Mouse (Mus musculus): ENCODE measurements around the gene Pdlim1. TPM values are rescaled to one million over a fixed set of nuclear protein-coding genes. Genes with fewer than 3 reads are reported as not detected.

The Pdlim1 gene
- polyA plus RNA-seq, 1 experiment from 2014 or later: 179 TPM

DNA sequence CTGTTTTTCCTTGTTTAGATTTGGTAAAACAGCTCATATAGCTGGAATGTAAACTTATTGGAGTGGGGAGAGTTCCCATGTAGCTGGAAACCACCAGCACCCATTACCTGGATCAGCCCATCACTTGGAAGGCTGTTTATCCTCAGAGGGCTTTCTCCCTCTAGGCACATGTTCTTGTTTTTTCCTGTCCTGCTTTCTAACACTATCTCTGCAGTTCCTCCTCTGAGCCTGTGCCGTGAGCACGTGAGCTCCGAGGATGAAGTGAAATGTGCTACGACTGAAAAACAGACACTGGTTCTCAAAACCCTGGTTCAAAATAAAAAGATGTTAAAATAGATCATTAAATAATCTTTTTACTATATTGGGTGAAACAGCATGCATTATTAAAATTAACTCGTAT lies 30.8 kb upstream of the Pdlim1 start:
- Histone ChIP-seq H3K27ac (no peak overlapping the region), H3K9ac (no peak overlapping the region), H3K4me3 (no peak overlapping the region), H3K27me3 (no peaks in the 10 kb centered on the region), H3K4me2 (no peak overlapping the region), H3K36me3 (no peaks in the 10 kb centered on the region; the same call in 1 of the 2 replicates), H3K9me3 (no peaks in the 10 kb centered on the region), H3K4me1 (peaks cover 6% of the 10 kb centered on the region; the same call in 1 of the 2 replicates)
- WGBS: 72% methylated on average over 5 of the region's 5 CpGs
- no peak for ATAC-seq (ENCODE audit: insufficient number of reproducible peaks, low FRiP score, low TSS enrichment, low read depth)

DNA sequence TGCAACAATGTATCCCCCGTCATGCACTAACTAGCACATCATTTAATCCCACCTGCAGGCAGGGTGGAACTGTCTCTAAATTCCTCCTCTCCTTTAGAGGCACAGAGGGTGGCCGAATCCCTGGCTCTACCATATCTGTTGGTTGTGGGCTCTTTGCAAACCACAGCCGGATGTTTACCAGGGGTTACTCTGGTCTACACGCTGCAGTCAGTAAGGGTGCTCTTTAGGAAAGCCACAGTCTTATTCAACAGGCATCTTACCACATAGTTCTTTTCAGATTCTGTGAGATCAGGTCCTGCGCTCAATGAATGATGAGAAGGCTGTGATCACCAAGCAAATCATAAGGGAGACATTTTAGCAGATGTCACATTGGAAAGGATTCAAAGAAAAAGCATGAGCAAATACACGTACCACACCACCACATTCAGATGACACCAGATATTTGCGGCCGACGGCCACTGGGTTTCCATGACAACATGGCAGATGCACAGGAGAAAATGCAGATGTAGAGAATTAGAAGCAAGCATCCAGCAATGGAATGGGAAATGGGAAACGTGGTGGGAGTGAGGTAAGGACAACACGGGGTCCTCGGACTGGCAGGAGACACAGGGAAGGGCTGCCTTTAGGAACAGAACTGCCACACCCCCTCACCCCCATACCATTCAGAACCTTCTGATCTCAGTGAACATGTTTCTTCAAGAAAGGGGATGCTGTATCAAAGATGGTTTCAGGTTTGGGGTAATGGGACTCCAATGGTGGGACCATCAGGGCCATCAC lies 28.5 kb upstream of the Pdlim1 start:
- Histone ChIP-seq H3K4me2 (no peak overlapping the region), H3K4me3 (no peak overlapping the region), H3K9ac (no peak overlapping the region), H3K27me3 (no peaks in the 10 kb centered on the region), H3K27ac (no peak overlapping the region), H3K36me3 (no peaks in the 10 kb centered on the region), H3K9me3 (no peaks in the 10 kb centered on the region), H3K4me1 (peaks cover 6% of the 10 kb centered on the region; the same call in 1 of the 2 replicates)
- 67% methylated on average over 12 of the region's 12 CpGs for WGBS
- ATAC-seq (ENCODE audit: insufficient number of reproducible peaks, low FRiP score, low TSS enrichment, low read depth): no peak

DNA sequence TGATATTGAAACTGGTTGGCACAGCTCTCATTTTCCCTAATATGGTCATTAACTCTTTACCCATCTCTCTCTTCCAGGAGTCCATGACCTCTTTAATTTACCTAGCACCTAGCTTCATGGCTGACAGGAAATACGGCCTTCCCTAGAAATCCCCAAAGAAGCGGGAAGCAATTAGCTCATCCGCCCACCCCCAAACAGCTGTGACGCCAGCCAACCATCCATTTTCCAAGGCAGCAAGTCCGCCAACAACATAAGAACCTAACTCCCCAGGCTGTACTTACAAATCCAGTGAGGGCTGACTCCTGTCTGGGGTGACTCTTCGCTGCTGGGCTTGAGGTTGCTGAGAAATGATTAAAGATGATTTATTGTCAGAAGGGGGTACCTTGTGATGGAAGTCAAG lies 27.5 kb upstream of the Pdlim1 start:
- WGBS: 45% methylated on average over 6 of the region's 6 CpGs

GRCm38 (mm10) chr19:40298574-40298973 lies 26.9 kb upstream of the Pdlim1 start:
- no peak overlapping the region for H3K4me2 ChIP-seq
- ATAC-seq (ENCODE audit: insufficient number of reproducible peaks, low FRiP score, low TSS enrichment, low read depth): no peak
- no peaks in the 10 kb centered on the region for H3K36me3 ChIP-seq
- no peak overlapping the region for H3K27ac ChIP-seq
- H3K4me3 ChIP-seq: no peak overlapping the region
- H3K9ac ChIP-seq: no peak overlapping the region
- H3K27me3 ChIP-seq: no peaks in the 10 kb centered on the region
- 86% methylated on average over 2 of the region's 2 CpGs for WGBS
- H3K4me1 ChIP-seq: peaks cover 6% of the 10 kb centered on the region; the same call in 1 of the 2 replicates
- H3K9me3 ChIP-seq: no peaks in the 10 kb centered on the region

More for the DNA sequence above, 27.5 kb upstream of the Pdlim1 start:
- peaks cover 6% of the 10 kb centered on the region; the same call in 1 of the 2 replicates for H3K4me1 ChIP-seq
- H3K27ac ChIP-seq: no peak overlapping the region
- H3K9ac ChIP-seq: no peak overlapping the region
- H3K9me3 ChIP-seq: no peaks in the 10 kb centered on the region
- H3K27me3 ChIP-seq: no peaks in the 10 kb centered on the region
- no peaks in the 10 kb centered on the region for H3K36me3 ChIP-seq
- no peak overlapping the region for H3K4me3 ChIP-seq
- no peak for ATAC-seq (ENCODE audit: insufficient number of reproducible peaks, low FRiP score, low TSS enrichment, low read depth)
- no peak overlapping the region for H3K4me2 ChIP-seq

DNA sequence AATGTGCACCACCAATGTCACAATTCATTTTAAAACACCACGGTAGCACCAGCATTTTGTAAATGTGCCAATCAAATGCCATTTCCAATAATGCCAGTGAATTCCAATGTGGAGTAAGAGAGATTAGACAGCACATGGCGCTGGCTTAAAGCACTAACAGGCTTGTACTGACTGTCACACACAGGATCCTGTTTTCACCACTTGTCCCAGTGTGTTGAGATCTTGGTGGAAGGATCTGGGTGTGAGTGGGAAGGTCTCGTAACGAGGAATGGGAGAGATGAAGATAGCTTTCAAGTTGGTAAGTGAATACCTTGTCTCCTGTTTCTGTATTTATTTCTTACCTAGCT lies 26.1 kb upstream of the Pdlim1 start:
- Histone ChIP-seq H3K9me3 (no peaks in the 10 kb centered on the region), H3K27me3 (no peaks in the 10 kb centered on the region), H3K27ac (no peak overlapping the region), H3K4me2 (no peak overlapping the region), H3K9ac (no peak overlapping the region), H3K4me3 (no peak overlapping the region), H3K36me3 (no peaks in the 10 kb centered on the region), H3K4me1 (no peaks in the 10 kb centered on the region)
- 88% methylated on average over 4 of the region's 4 CpGs for WGBS
- no peak for ATAC-seq (ENCODE audit: insufficient number of reproducible peaks, low FRiP score, low TSS enrichment, low read depth)

DNA sequence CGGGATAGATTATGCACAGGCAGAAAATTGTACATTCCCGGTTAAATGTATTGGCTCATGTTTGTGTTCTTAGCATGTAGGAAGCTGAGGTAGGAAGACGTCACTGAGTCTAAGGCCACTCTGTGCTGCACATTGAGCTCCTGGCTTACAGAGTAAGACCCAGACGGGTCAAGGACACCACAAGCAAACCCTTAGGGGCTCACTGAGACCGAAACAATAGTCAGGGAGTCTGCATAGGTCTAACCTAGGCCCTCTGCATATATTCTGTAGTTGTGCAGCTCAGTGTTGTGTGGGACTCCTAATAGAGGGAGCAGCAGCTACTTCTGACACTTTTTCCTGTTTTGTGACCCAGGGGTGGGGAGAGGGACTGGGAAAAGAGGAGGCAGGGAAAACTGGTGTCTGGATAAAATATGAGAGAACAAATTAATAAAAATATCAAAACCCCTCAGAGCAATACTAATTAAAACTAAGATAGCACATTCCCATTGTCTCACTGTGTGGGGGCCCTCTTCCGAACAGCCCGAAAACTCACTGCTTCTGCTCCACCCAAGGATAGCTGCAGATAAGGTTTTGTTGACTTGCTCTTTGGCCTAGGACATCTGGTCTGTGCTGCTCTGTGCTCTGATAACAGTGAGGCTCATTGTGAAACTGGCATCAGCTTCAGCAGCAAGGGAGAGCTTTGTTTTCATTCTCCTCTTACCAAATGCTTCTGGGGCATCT lies 25.6 kb upstream of the Pdlim1 start:
- H3K27me3 ChIP-seq: no peaks in the 10 kb centered on the region
- H3K9me3 ChIP-seq: no peaks in the 10 kb centered on the region
- H3K27ac ChIP-seq: no peak overlapping the region
- H3K4me2 ChIP-seq: no peak overlapping the region
- H3K4me1 ChIP-seq: no peaks in the 10 kb centered on the region
- H3K36me3 ChIP-seq: no peaks in the 10 kb centered on the region
- no peak for ATAC-seq (ENCODE audit: insufficient number of reproducible peaks, low FRiP score, low TSS enrichment, low read depth)
- H3K4me3 ChIP-seq: no peak overlapping the region
- 81% methylated on average over 7 of the region's 7 CpGs for WGBS
- no peak overlapping the region for H3K9ac ChIP-seq

DNA sequence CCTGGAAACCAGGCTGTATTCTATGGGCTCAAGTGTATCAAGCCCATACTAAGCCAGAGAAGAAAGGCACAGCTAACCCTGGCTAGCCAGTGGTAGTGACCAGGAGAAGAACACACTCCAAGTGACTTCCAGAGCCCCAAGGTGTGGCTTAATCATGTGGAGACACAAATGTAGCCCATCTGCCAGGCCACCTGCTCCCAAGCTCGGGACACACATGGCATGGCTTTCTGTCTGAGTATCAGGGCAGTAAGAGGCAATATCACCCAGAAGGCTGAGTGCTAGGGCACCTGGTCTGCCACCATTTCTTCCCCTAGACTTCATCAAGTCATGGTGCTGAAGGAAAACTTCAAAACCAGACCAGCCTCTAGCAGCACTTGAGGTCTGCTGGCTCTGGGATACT lies 22.6 kb upstream of the Pdlim1 start:
- ATAC-seq (ENCODE audit: insufficient number of reproducible peaks, low FRiP score, low TSS enrichment, low read depth): no peak
- Histone ChIP-seq H3K4me3 (no peak overlapping the region), H3K4me2 (no peak overlapping the region), H3K9me3 (no peaks in the 10 kb centered on the region), H3K27me3 (no peaks in the 10 kb centered on the region), H3K4me1 (no peaks in the 10 kb centered on the region), H3K27ac (no peak overlapping the region), H3K9ac (no peak overlapping the region), H3K36me3 (no peaks in the 10 kb centered on the region)
- 62% methylated on average over 1 of the region's 1 CpGs for WGBS

DNA sequence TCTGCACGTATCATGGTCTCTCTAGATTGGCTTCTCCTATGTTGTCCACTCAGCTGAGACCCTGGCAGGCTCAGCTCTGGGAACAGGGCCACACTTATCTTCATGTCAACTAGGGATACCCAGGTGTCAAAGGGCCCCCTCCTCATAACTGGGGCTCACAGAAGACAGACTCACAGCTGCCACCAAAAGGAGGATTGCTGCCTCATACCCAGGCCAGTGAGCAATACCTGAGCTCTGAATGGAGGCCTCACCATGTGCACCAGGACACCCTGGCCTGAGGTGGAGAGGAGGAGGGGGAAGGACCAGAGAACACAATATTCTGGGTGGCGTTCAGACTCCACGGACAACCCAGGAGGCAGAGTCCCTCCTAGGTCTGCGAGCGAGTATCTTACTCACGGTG lies 22.1 kb upstream of the Pdlim1 start:
- H3K27me3 ChIP-seq: no peaks in the 10 kb centered on the region
- WGBS: 95% methylated on average over 6 of the region's 6 CpGs
- no peak overlapping the region for H3K27ac ChIP-seq
- H3K36me3 ChIP-seq: no peaks in the 10 kb centered on the region
- H3K4me3 ChIP-seq: no peak overlapping the region
- no peak for ATAC-seq (ENCODE audit: insufficient number of reproducible peaks, low FRiP score, low TSS enrichment, low read depth)
- H3K4me1 ChIP-seq: no peaks in the 10 kb centered on the region
- H3K9me3 ChIP-seq: no peaks in the 10 kb centered on the region
- H3K9ac ChIP-seq: no peak overlapping the region
- no peak overlapping the region for H3K4me2 ChIP-seq

GRCm38 (mm10) chr19:40290099-40290724 lies 18.6 kb upstream of the Pdlim1 start:
- Histone ChIP-seq H3K27me3 (no peaks in the 10 kb centered on the region), H3K9me3 (no peaks in the 10 kb centered on the region), H3K4me2 (no peak overlapping the region), H3K36me3 (no peaks in the 10 kb centered on the region), H3K9ac (no peak overlapping the region), H3K4me1 (no peaks in the 10 kb centered on the region), H3K4me3 (no peak overlapping the region), H3K27ac (no peak overlapping the region; the same call in 1 of the 2 replicates)
- ATAC-seq (ENCODE audit: insufficient number of reproducible peaks, low FRiP score, low TSS enrichment, low read depth): no peak
- WGBS: 55% methylated on average over 6 of the region's 6 CpGs

DNA sequence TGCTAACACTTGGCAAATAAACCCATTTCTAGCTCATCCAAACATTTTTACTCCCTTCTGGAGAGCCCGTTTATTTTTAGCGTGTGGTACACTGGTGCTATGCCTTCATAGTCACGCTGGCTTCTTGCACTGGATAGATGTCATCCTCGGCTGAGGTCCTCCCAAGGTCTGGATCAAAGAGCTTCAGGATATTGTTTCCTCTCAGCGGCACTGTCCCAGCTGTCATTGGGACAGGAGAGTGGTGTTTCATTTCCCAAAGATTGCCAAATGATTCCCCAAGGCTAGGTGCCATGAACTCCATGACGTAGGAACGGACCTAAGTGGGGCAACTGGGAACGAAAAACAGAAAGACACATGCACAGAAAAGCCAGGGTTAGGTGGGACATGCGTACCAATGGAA lies 16.8 kb upstream of the Pdlim1 start:
- WGBS: 89% methylated on average over 9 of the region's 9 CpGs

DNA sequence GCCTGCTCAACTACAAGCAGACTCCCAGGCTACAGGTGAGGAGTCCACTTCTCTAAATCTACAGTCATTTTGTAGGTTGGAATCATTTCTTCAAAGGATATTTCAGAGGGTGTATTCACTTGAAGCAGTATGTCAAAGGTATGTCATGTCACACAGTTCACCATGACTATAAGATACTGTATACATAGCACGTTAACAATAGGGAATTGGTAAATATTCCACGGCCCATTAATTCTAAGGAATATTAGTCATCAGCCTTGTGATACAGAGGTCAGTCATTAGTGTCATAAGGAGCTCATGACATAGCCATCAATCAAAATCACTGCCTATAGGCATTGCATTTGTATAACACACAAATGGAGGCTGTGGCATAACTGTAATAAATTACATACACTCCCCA lies 13.1 kb upstream of the Pdlim1 start:
- Histone ChIP-seq H3K9me3 (no peaks in the 10 kb centered on the region), H3K4me3 (no peak overlapping the region), H3K36me3 (no peaks in the 10 kb centered on the region), H3K27me3 (no peaks in the 10 kb centered on the region), H3K4me2 (no peak overlapping the region), H3K4me1 (no peaks in the 10 kb centered on the region), H3K9ac (no peak overlapping the region), H3K27ac (no peak overlapping the region)
- WGBS: 89% methylated on average over 2 of the region's 2 CpGs
- ATAC-seq (ENCODE audit: insufficient number of reproducible peaks, low FRiP score, low TSS enrichment, low read depth): no peak

More for the DNA sequence above, 16.8 kb upstream of the Pdlim1 start:
- Histone ChIP-seq H3K27ac (no peak overlapping the region), H3K4me3 (no peak overlapping the region), H3K36me3 (no peaks in the 10 kb centered on the region), H3K4me2 (no peak overlapping the region), H3K9me3 (no peaks in the 10 kb centered on the region), H3K9ac (no peak overlapping the region), H3K27me3 (no peaks in the 10 kb centered on the region), H3K4me1 (no peaks in the 10 kb centered on the region)
- ATAC-seq (ENCODE audit: insufficient number of reproducible peaks, low FRiP score, low TSS enrichment, low read depth): no peak; the same call in 1 of the 2 replicates

DNA sequence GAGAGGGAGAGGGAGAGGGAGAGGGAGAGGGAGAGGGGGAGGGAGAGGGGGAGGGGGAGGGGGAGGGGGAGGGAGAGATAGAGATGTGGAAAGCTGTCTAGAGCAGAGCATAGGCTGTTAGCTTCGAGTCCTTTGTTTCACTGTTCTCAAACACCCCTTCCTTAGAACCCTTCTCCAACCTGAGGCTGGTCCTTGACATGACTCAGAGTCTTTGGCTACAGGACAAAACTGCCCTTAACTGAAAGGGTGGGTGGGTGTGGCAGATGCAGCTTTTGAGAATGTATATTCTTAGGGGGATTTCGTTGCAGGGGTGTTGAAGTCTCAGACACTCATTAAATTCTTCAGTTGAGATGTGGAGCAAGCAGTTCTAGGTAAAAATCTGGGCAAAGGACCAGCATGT lies 11.8 kb upstream of the Pdlim1 start:
- no peak overlapping the region for H3K9ac ChIP-seq
- ATAC-seq (ENCODE audit: insufficient number of reproducible peaks, low FRiP score, low TSS enrichment, low read depth): no peak
- H3K36me3 ChIP-seq: no peaks in the 10 kb centered on the region
- H3K4me1 ChIP-seq: no peaks in the 10 kb centered on the region
- H3K4me2 ChIP-seq: no peak overlapping the region
- H3K4me3 ChIP-seq: no peak overlapping the region
- H3K9me3 ChIP-seq: no peaks in the 10 kb centered on the region
- no peaks in the 10 kb centered on the region for H3K27me3 ChIP-seq
- 77% methylated on average over 2 of the region's 2 CpGs for WGBS
- H3K27ac ChIP-seq: no peak overlapping the region

All from limb, embryonic 15.5 days (tissue).